Mouse (Mus musculus): ENCODE data around the gene Acsm2. TPM values are rescaled to one million over a fixed set of nuclear protein-coding genes. Genes with fewer than 3 reads are reported as not detected.

The Acsm2 gene
- polyA plus RNA-seq, 1 experiment from 2014 or later, result 114 TPM

DNA sequence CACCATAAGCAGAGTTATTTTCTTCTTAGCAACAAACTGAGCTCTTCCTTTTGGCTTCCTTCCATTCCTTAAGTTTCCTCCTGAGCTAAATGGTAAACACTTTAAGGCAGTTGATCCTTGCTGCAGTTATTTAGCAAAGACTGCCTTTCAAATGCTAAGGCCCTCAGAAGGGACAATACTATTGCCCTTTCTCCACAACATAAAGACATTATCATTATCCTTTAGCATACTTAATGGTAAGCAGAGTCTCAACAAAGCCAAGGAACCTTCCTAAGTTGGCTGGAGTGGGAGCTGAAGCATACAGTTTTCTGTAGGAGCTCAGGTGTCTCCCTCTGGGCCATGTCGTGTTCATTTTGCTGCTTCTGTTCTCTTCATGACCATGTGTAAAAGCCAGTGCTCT is 41.2 kb downstream of the Acsm2 start:
- ATAC-seq (replicated peaks; ENCODE audit: low FRiP score, low read depth), result no peak
- H3K27ac ChIP-seq, result no peak overlapping the region
- DNase-seq (ENCODE audit: low spot score), result no peak

DNA sequence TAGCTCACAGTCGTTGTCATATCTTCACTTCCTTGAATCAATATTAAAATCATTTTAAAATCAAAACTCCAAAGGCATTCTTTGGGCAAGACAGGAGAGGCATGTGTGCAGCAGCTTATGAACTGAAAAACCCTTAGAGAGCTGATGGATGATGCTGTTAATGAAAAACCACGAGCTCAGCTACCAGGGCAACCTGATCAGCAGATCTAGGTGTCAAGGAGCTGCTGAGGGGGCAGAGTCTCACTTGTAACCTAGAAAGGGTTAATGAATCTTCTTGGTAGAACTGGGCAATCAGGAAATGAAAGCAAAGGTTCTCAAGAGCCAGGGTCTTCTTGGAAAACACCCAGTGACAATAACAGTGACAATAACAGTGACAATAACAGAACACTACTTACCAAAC is 42.4 kb downstream of the Acsm2 start:
- no peak for ATAC-seq (replicated peaks; ENCODE audit: low FRiP score, low read depth)

More for the DNA sequence above, 41.2 kb downstream of the Acsm2 start:
- 22% methylated on average over 1 of the region's 1 CpGs for WGBS
- H3K9ac ChIP-seq (ENCODE audit: low read depth, low read length), result no peak overlapping the region
- no peaks in the 10 kb centered on the region for H3K4me1 ChIP-seq (replicated peaks; ENCODE audit: insufficient read depth, low read length)
- H3K9me3 ChIP-seq (replicated peaks; ENCODE audit: low read length), result no peaks in the 10 kb centered on the region
- no peaks in the 10 kb centered on the region for H3K36me3 ChIP-seq (ENCODE audit: insufficient read depth, low read length)
- TF ChIP-seq CTCF (IDR thresholded peaks at IDR 0.05; ENCODE audit: low read depth), result no peak
- no peak overlapping the region for H3K4me2 ChIP-seq (ENCODE audit: low read length)
- H3K27me3 ChIP-seq (ENCODE audit: insufficient read depth, low read length), result no peaks in the 10 kb centered on the region
- H3K4me3 ChIP-seq (replicated peaks; ENCODE audit: low read depth, low read length), result no peak overlapping the region

DNA sequence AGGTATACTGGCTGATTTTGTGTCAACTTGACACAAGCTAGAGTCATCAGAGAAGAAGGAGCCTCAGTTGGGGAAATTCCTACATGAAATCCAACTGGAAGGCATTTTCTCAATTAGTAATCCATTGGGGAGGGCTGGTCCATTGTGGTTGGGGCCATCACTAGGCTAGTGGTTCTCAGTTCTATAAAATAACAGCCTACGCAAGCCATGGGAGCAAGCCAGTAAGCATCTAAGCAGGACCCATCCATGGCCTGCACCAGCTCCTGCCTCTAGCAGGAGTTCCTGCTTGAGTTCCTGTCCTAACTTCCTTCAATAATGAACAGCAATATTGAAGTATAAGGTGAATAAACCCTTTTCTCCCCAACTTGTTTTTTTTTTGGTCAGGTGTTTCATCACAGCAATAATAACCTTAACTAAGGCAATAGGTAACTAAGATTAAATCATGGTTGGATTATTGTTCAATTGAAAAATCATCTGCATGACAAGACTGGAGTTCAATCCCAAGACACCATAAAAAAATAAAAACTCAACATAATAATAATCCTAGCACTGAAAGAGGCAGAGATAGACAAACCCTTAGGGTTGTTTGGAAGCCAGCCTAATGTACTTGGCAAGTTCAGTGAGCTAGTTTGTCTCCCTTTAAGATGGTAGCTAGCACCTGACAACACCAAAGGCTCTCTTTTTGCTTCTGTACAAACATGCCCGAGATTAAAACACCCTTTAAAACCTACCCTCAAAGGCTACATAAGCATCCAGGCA is 47.2 kb downstream of the Acsm2 start:
- no peak overlapping the region for H3K4me2 ChIP-seq (ENCODE audit: low read length)
- H3K9me3 ChIP-seq (replicated peaks; ENCODE audit: low read length), result no peaks in the 10 kb centered on the region
- ATAC-seq (replicated peaks; ENCODE audit: low FRiP score, low read depth) (no peak), DNase-seq (ENCODE audit: low spot score) (no peak)
- no peak overlapping the region for H3K27ac ChIP-seq
- no peaks in the 10 kb centered on the region for H3K36me3 ChIP-seq (ENCODE audit: insufficient read depth, low read length)
- no peak overlapping the region for H3K9ac ChIP-seq (ENCODE audit: low read depth, low read length)
- no peaks in the 10 kb centered on the region for H3K27me3 ChIP-seq (ENCODE audit: insufficient read depth, low read length)
- H3K4me3 ChIP-seq (replicated peaks; ENCODE audit: low read depth, low read length), result no peak overlapping the region
- no peaks in the 10 kb centered on the region for H3K4me1 ChIP-seq (replicated peaks; ENCODE audit: insufficient read depth, low read length)
- WGBS, result 83% methylated on average over 2 of the region's 2 CpGs
- TF ChIP-seq CTCF (IDR thresholded peaks at IDR 0.05; ENCODE audit: low read depth), result no peak

More for the DNA sequence above, 42.4 kb downstream of the Acsm2 start:
- Histone ChIP-seq H3K9me3 (replicated peaks; ENCODE audit: low read length) (no peaks in the 10 kb centered on the region), H3K27me3 (ENCODE audit: insufficient read depth, low read length) (no peaks in the 10 kb centered on the region), H3K27ac (no peak overlapping the region), H3K36me3 (ENCODE audit: insufficient read depth, low read length) (no peaks in the 10 kb centered on the region), H3K4me1 (replicated peaks; ENCODE audit: insufficient read depth, low read length) (no peaks in the 10 kb centered on the region), H3K9ac (ENCODE audit: low read depth, low read length) (no peak overlapping the region), H3K4me2 (ENCODE audit: low read length) (no peak overlapping the region), H3K4me3 (replicated peaks; ENCODE audit: low read depth, low read length) (no peak overlapping the region)
- TF ChIP-seq CTCF (IDR thresholded peaks at IDR 0.05; ENCODE audit: low read depth), result no peak
- no peak for DNase-seq (ENCODE audit: low spot score)
- 56% methylated on average over 2 of the region's 2 CpGs for WGBS

DNA sequence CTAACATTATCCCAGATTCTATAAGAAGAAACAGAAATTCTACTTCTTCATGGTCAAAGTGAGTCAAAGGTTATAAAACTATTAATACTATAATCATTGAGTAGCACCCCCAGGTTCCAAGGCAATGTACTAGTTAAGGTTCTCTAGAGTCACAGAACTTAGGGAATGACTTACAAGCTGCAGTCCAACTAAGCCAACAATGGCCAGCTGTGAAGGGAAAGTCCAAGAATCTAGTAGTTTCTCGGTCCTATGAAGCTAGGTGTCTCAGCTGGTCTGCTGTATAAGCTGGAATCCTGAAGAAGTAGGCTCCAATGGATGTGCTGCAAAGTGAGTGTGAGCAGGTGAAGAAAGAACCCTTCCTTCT is 47.8 kb downstream of the Acsm2 start:
- Histone ChIP-seq H3K27ac (no peak overlapping the region), H3K9ac (ENCODE audit: low read depth, low read length) (no peak overlapping the region), H3K4me1 (replicated peaks; ENCODE audit: insufficient read depth, low read length) (no peaks in the 10 kb centered on the region), H3K4me3 (replicated peaks; ENCODE audit: low read depth, low read length) (no peak overlapping the region), H3K9me3 (replicated peaks; ENCODE audit: low read length) (no peaks in the 10 kb centered on the region), H3K36me3 (ENCODE audit: insufficient read depth, low read length) (no peaks in the 10 kb centered on the region), H3K4me2 (ENCODE audit: low read length) (no peak overlapping the region), H3K27me3 (ENCODE audit: insufficient read depth, low read length) (no peaks in the 10 kb centered on the region)
- ATAC-seq (replicated peaks; ENCODE audit: low FRiP score, low read depth) (no peak), DNase-seq (ENCODE audit: low spot score) (no peak)
- 82% methylated on average over 1 of the region's 1 CpGs for WGBS
- no peak for TF ChIP-seq CTCF (IDR thresholded peaks at IDR 0.05; ENCODE audit: low read depth)

DNA sequence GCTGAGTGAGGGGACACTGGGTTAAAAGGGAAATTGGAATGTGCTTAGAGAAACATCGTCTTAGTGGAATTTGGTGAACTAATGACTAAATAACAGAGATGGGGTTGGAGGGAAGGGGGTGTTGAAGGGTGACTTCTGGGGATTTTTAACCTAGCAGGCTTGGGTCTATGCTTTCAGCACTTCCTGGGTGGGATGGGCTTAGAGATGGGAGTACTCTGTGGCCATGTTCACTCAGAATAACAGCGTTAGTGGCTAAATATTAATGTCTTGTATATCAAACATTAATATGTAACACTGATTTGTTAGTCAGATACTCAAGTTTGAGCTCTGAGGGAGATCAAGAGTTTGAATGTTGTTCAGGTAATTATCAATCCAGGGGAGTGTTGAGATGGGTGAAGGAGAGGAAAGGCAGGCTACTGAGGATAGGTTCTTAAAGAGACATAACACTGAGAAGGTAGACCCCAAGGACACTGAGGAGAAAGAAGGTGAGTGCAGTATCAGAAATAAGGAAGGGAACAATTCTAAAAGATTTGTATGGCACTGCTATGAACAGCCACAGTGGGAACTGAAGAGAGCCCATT is 50.9 kb downstream of the Acsm2 start:
- Histone ChIP-seq H3K4me1 (replicated peaks; ENCODE audit: insufficient read depth, low read length) (no peaks in the 10 kb centered on the region), H3K9ac (ENCODE audit: low read depth, low read length) (no peak overlapping the region), H3K9me3 (replicated peaks; ENCODE audit: low read length) (no peaks in the 10 kb centered on the region), H3K36me3 (ENCODE audit: insufficient read depth, low read length) (no peaks in the 10 kb centered on the region), H3K4me2 (ENCODE audit: low read length) (no peak overlapping the region), H3K4me3 (replicated peaks; ENCODE audit: low read depth, low read length) (no peak overlapping the region), H3K27me3 (ENCODE audit: insufficient read depth, low read length) (no peaks in the 10 kb centered on the region), H3K27ac (peak overlapping the region; percentile 70; the same call in 1 of the 2 replicates)
- 55% methylated on average over 2 of the region's 2 CpGs for WGBS
- ATAC-seq (replicated peaks; ENCODE audit: low FRiP score, low read depth) (peak; percentile 85), DNase-seq (ENCODE audit: low spot score) (peak; percentile 46)
- no peak for TF ChIP-seq CTCF (IDR thresholded peaks at IDR 0.05; ENCODE audit: low read depth)

DNA sequence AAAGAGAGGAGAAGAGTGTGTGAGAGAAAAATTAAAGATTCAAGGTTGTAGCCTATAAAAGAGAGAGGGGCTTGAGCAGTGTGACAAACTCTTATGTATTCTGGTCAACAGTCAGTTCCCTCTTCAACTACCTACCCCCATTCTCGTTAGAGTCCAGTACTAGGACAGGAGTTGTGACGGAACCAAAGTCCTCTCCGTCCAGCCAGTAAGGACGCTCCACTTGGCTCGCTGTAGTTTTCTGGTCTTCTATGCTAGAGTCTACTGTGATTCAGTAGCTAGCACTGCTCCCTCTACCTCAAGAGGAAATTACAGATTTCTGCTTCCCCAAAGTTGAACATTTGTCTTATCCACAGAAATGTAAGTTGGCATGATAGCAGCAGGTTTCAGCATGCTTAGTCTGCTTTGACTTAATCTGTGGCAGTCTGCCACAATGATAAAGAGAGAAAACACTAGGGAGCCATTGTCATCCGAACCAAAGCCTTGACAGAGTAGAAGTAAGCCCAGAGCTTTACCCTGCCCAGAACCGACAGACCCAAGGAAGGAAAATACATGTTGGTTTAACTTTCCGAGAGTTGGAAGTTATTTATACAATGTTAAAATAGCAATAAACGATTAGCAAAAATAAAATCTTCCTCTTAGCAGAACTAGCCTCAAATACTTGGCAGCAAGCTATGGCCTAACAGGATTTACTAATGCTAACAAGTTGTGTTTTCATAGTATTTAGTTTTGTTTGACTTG is 52.0 kb downstream of the Acsm2 start:
- Histone ChIP-seq H3K27ac (no peak overlapping the region; the same call in 1 of the 2 replicates), H3K9ac (ENCODE audit: low read depth, low read length) (no peak overlapping the region), H3K27me3 (ENCODE audit: insufficient read depth, low read length) (no peaks in the 10 kb centered on the region), H3K36me3 (ENCODE audit: insufficient read depth, low read length) (no peaks in the 10 kb centered on the region), H3K4me2 (ENCODE audit: low read length) (no peak overlapping the region), H3K9me3 (replicated peaks; ENCODE audit: low read length) (no peaks in the 10 kb centered on the region), H3K4me3 (replicated peaks; ENCODE audit: low read depth, low read length) (no peak overlapping the region), H3K4me1 (replicated peaks; ENCODE audit: insufficient read depth, low read length) (no peaks in the 10 kb centered on the region)
- no peak for ATAC-seq (replicated peaks; ENCODE audit: low FRiP score, low read depth)
- no peak for TF ChIP-seq CTCF (IDR thresholded peaks at IDR 0.05; ENCODE audit: low read depth)
- DNase-seq (ENCODE audit: low spot score), result no peak
- WGBS, result 71% methylated on average over 9 of the region's 9 CpGs

Data from kidney, postnatal 0 days (tissue).